Mouse (Mus musculus) brain, embryonic 18.5 days (tissue): ENCODE results near the gene Cd163l1.

ENCODE experiments used
- DNase-seq: peaks from one replicate; pipeline ENCODE4 v3.0.0-alpha.2; 2012; ENCODE audit warnings: low read depth, low spot score

The Cd163l1 gene

GRCm38 (mm10) chr7:140217967-140218366, at the start of gene Cd163l1:
Cd163l1 (plus strand) TSS chr7:140218267.
- no peak for DNase-seq

GRCm38 (mm10) chr7:140169386-140169785, 48.7 kb upstream of the Cd163l1 start:
- DNase-seq, result no peak

GRCm38 (mm10) chr7:140170863-140171262, 47.2 kb upstream of the Cd163l1 start:
- DNase-seq, result no peak

- DNase-seq, result no peak
These were observed 45.1 kb upstream of the Cd163l1 start, which contains the start of gene Olfr523 for GRCm38 (mm10) chr7:140172936-140173335. Olfr523 (plus strand) TSS chr7:140173217.

GRCm38 (mm10) chr7:140179176-140179575, 38.9 kb upstream of the Cd163l1 start:
- no peak for DNase-seq

GRCm38 (mm10) chr7:140180692-140181091, 37.4 kb upstream of the Cd163l1 start:
- no peak for DNase-seq

GRCm38 (mm10) chr7:140184206-140184605, 33.9 kb upstream of the Cd163l1 start:
- no peak for DNase-seq

- DNase-seq, result no peak
These were observed 31.1 kb upstream of the Cd163l1 start for GRCm38 (mm10) chr7:140186646-140187620.

- no peak for DNase-seq
These were observed 30.2 kb upstream of the Cd163l1 start for GRCm38 (mm10) chr7:140187721-140188390.

GRCm38 (mm10) chr7:140188391-140189328, 29.4 kb upstream of the Cd163l1 start:
- no peak for DNase-seq

GRCm38 (mm10) chr7:140190435-140190834, 27.6 kb upstream of the Cd163l1 start:
- no peak for DNase-seq

GRCm38 (mm10) chr7:140192445-140192844, 25.6 kb upstream of the Cd163l1 start:
- DNase-seq, result no peak

GRCm38 (mm10) chr7:140192851-140193250, 25.2 kb upstream of the Cd163l1 start:
- DNase-seq, result no peak

GRCm38 (mm10) chr7:140194031-140194430, 24.0 kb upstream of the Cd163l1 start:
- no peak for DNase-seq

- DNase-seq, result no peak
These were observed 22.1 kb upstream of the Cd163l1 start for GRCm38 (mm10) chr7:140196002-140196401.

GRCm38 (mm10) chr7:140201090-140201489, 17.0 kb upstream of the Cd163l1 start:
- no peak for DNase-seq

- no peak for DNase-seq
These were observed 12.2 kb upstream of the Cd163l1 start, which contains the start of gene Olfr524 for GRCm38 (mm10) chr7:140205864-140206263. Olfr524 (minus strand) TSS chr7:140205964.

GRCm38 (mm10) chr7:140206904-140207303, 11.2 kb upstream of the Cd163l1 start:
- no peak for DNase-seq

GRCm38 (mm10) chr7:140208153-140208552, 9.9 kb upstream of the Cd163l1 start:
- no peak for DNase-seq

- DNase-seq, result no peak
These were observed 9.4 kb upstream of the Cd163l1 start for GRCm38 (mm10) chr7:140208677-140209076.

- no peak for DNase-seq
These were observed 4.2 kb upstream of the Cd163l1 start for GRCm38 (mm10) chr7:140213841-140214240.
